Mouse (Mus musculus) liver, postnatal 0 days (tissue): Measurements from ENCODE around the gene St6galnac3.

Source experiments
- CTCF ChIP-seq: sonication (generic); IDR thresholded peaks from 2 replicates; pipeline ENCODE4 v1.5.1; 2016; ENCODE audit warnings: antibody characterized with exemption, low read depth
- EP300 ChIP-seq: IDR thresholded peaks from 2 replicates; pipeline ENCODE4 v1.6.1; 2016; ENCODE audit warnings: antibody characterized with exemption, low read depth, mild to moderate bottlenecking

DNA sequence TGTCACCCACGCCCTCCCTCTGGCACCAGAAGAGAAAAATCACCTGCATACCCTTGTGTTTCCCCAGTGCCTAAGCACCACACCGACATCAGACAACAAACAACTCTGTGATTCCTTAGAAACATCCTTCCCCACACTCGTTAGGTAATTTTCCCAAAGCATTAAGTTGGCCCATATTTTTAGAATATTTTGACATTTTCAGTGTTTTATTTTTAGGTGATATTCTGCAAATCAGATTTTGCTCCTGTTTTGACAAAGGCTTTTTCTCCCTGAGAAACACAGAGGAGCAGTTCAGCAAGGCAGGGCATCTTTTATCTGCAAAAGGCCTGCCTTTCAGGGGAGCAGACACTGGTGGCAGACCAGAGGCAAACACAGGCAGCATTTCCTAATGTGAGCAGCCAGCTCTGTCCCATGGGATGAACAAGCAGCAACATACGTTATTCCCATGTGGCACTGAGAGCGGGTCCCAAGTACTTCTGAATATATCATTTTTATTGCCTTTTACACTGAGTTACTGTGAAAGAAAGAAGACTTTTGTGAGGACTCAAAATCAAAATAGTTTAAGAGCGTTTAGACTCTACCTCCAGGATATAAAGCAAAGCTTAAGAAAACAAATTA lies 199.7 kb downstream of the St6galnac3 start:
- TF ChIP-seq CTCF (no peak), EP300 (no peak)
